Mouse (Mus musculus): ENCODE data around the gene Sh3gl1. TPM values are rescaled to one million over a fixed set of nuclear protein-coding genes. Genes with fewer than 3 reads are reported as not detected.

Sh3gl1 gene
- total and polyA plus RNA-seq, 3 experiments = 41.0 to 78.4 TPM; not detected in 1

DNA sequence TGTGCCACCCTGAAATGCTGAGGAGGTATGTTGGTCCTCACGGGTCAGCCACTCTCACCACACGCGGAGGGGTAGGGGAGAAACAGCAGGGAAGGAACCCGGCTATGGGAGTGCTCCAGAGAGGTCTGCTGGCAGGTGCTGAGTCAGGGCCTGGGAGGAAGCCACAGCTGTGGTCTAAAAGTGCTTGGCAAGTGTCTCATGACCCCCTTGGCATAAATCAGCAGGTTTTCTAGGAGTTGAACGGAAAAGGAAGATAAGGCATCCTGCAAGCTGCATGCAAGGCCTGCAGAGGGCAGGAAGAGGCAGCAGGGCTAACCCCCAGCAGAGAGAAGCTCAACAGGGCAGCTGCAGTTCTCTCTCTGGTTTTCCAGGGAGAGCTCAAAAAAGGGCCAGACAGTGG lies 5.5 kb downstream of the Sh3gl1 start (continued):
- no peak; the same call in 1 of the 2 replicates for TF ChIP-seq KAT2A (conservative IDR thresholded peaks at IDR 0.05; ENCODE audit: low read depth, low read length)
- peak; percentile 76 for TF ChIP-seq MAZ (IDR thresholded peaks at IDR 0.05; ENCODE audit: low read depth, low read length)

DNA sequence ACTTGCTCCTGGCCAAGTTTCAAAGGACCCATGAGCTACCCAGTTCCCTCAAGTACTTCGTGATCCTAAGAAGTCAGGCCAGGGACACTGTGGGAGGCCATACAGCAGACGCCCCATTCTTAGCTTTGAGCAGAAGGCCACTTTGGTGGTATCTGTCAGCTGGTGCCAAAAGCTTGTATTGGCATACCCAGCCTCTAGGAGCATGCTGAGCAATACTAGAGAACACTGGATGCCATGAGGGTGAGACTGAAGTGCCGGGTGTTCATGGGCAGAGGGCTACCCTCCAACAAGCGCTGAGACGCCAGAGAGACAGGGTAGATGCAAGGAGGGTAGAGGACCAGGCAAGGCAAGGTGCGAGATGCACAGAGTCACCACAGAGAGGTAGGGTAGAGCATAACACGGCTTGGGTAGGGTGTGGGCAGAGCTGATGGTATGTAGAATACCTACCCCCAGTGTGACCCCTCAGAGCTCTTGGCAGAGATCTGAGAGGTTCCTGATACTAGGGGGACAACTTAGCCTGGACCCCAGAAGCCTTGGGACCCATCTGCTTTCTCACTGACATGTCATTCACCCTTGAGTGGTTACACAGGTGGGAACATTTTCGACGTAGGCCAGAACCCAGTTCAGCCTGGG lies 6.1 kb downstream of the Sh3gl1 start:
- Histone ChIP-seq H3K27me3 (ENCODE audit: control insufficient read depth in 1 of 2, insufficient read depth in 2 of 2, low read length in 2 of 2) (no peaks in the 10 kb centered on the region), H3K27ac (ENCODE audit: control insufficient read depth, low read depth, low read length) (peak overlapping the region; percentile 73), H3K9ac (ENCODE audit: control insufficient read depth, low read depth, low read length, poor library complexity, severe bottlenecking) (peak overlapping the region; percentile 41; the same call in 1 of the 2 replicates), H3K4me3 (ENCODE audit: control insufficient read depth in 1 of 2, insufficient read depth in 1 of 2, low read depth in 2 of 2, low read length in 2 of 2) (no peak overlapping the region), H3K79me2 (ENCODE audit: control insufficient read depth, insufficient read depth, low read length, poor library complexity) (peaks cover 79% of the 10 kb centered on the region), H3K4me1 (ENCODE audit: control insufficient read depth in 1 of 2, insufficient read depth in 2 of 2, low read length in 2 of 2) (peaks cover 18 to 32% of the 10 kb centered on the region in 2 experiments), H3K36me3 (ENCODE audit: control insufficient read depth in 1 of 2, insufficient read depth in 2 of 2, low read length in 2 of 2) (peaks cover 15 to 33% of the 10 kb centered on the region in 2 experiments), H3K9me3 (replicated peaks; ENCODE audit: insufficient read depth, low read length) (no peaks in the 10 kb centered on the region)
- no peak for DNase-seq (ENCODE audit: low read depth, low spot score)
- no peak for TF ChIP-seq ZNF384 (IDR thresholded peaks at IDR 0.05; ENCODE audit: low read depth, low read length)
- TF ChIP-seq SIN3A (IDR thresholded peaks at IDR 0.05; ENCODE audit: low read length) = no peak
- TF ChIP-seq POLR2AphosphoS2 (IDR thresholded peaks at IDR 0.05; ENCODE audit: low read length) = no peak
- no peak for TF ChIP-seq ETS1 (IDR thresholded peaks at IDR 0.05; ENCODE audit: low read depth, low read length)
- no peak for TF ChIP-seq USF2 (IDR thresholded peaks at IDR 0.05; ENCODE audit: borderline replicate concordance in 1 of 2, insufficient read depth in 1 of 2, low read depth in 1 of 2, low read length in 2 of 2)
- TF ChIP-seq CHD2 (IDR thresholded peaks at IDR 0.05; ENCODE audit: low read length) = no peak

DNA sequence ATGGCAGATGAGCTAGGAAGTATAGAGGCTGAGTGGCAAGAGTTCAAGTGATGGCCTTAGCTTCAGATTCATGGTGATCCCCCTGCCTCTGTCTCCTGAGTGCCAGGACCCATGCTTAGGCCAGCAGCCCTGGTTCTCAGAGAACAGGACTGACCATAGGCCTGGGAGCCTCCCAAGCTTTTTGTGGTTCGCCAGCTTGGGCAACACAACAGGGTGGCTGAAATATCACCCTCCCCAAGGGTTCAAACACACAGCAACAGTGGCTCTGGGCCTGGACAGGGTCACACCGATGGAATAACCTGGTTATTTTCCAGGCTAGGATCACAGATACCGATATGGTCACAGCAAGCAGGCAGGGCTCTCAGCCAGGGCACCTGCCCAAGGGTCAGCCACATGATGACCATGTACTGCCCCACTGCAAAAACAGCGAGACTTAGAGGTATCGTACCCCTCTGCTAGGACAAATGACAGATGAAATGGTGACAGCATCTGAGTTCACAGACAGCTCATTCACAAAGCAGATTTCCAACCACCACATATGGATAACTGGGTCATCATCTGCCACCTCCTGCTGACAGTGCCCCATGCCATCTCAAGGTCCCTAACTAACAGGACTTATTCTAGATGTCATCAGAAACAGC lies 8.5 kb downstream of the Sh3gl1 start:
- Histone ChIP-seq H3K4me3 (ENCODE audit: control insufficient read depth in 1 of 2, insufficient read depth in 1 of 2, low read depth in 2 of 2, low read length in 2 of 2) (no peak overlapping the region), H3K27me3 (ENCODE audit: control insufficient read depth in 1 of 2, insufficient read depth in 2 of 2, low read length in 2 of 2) (no peaks in the 10 kb centered on the region), H3K9me3 (replicated peaks; ENCODE audit: insufficient read depth, low read length) (no peaks in the 10 kb centered on the region), H3K79me2 (ENCODE audit: control insufficient read depth, insufficient read depth, low read length, poor library complexity) (peaks cover 60% of the 10 kb centered on the region), H3K36me3 (ENCODE audit: control insufficient read depth in 1 of 2, insufficient read depth in 2 of 2, low read length in 2 of 2) (peaks cover 15 to 21% of the 10 kb centered on the region in 2 experiments), H3K27ac (ENCODE audit: control insufficient read depth, low read depth, low read length) (no peak overlapping the region), H3K9ac (ENCODE audit: control insufficient read depth, low read depth, low read length, poor library complexity, severe bottlenecking) (no peak overlapping the region), H3K4me1 (ENCODE audit: control insufficient read depth in 1 of 2, insufficient read depth in 2 of 2, low read length in 2 of 2) (peaks cover 18 to 21% of the 10 kb centered on the region in 2 experiments)
- no peak for TF ChIP-seq SMC3 (IDR thresholded peaks at IDR 0.05; ENCODE audit: low read depth, low read length)
- TF ChIP-seq ZNF384 (IDR thresholded peaks at IDR 0.05; ENCODE audit: low read depth, low read length) = no peak
- no peak for DNase-seq (ENCODE audit: low read depth, low spot score)

DNA sequence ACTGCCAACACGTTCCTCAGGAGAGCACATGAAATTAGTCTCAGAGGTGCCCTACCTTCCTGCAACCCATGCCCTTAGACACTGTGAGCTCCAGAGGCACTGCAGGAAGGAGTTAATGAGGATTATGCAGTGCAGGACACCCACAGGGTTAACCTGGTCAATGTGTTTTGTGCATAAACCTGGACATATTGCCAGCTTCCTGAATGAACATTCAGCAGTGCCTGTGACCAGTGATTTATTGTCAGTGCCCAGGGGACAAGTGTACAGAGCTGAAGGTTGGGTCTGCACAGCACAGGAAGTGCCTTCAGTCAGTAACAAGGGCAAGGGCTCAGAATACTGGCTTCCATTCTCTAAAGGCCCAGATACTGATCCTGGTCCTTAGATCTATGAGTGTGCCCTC lies 9.6 kb downstream of the Sh3gl1 start:
- no peak overlapping the region for H3K27ac ChIP-seq (ENCODE audit: control insufficient read depth, low read depth, low read length)
- H3K36me3 ChIP-seq (ENCODE audit: control insufficient read depth in 1 of 2, insufficient read depth in 2 of 2, low read length in 2 of 2) = peaks cover 13 to 15% of the 10 kb centered on the region in 2 experiments
- peaks cover 13 to 14% of the 10 kb centered on the region in 2 experiments for H3K4me1 ChIP-seq (ENCODE audit: control insufficient read depth in 1 of 2, insufficient read depth in 2 of 2, low read length in 2 of 2)
- no peak overlapping the region for H3K4me3 ChIP-seq (ENCODE audit: control insufficient read depth in 1 of 2, insufficient read depth in 1 of 2, low read depth in 2 of 2, low read length in 2 of 2)
- H3K9ac ChIP-seq (ENCODE audit: control insufficient read depth, low read depth, low read length, poor library complexity, severe bottlenecking) = no peak overlapping the region
- no peak for TF ChIP-seq TAL1 (IDR thresholded peaks at IDR 0.05; ENCODE audit: low read length)
- TF ChIP-seq MAZ (IDR thresholded peaks at IDR 0.05; ENCODE audit: low read depth, low read length) = no peak
- peaks cover 51% of the 10 kb centered on the region for H3K79me2 ChIP-seq (ENCODE audit: control insufficient read depth, insufficient read depth, low read length, poor library complexity)
- no peaks in the 10 kb centered on the region for H3K27me3 ChIP-seq (ENCODE audit: control insufficient read depth in 1 of 2, insufficient read depth in 2 of 2, low read length in 2 of 2)
- H3K9me3 ChIP-seq (replicated peaks; ENCODE audit: insufficient read depth, low read length) = no peaks in the 10 kb centered on the region
- no peak for DNase-seq (ENCODE audit: low read depth, low spot score)
